Mouse (Mus musculus) kidney, adult 18-20 months (tissue): Measurements from ENCODE around the gene Comt.
A peak's percentile ranks its signal among the peaks of the same experiment; 100 is the strongest.

Experiments
- DNase-seq: peaks from one replicate; pipeline ENCODE4 v3.0.0; 2021

Gene Comt

GRCm38 (mm10) chr16:18426802-18427280 is at the start of gene Comt:
Gene Comt (minus strand): TSS chr16:18426852.
- no peak for DNase-seq

GRCm38 (mm10) chr16:18474021-18474420 is 47.4 kb upstream of the Comt start:
- DNase-seq, result no peak

GRCm38 (mm10) chr16:18472976-18473375 is 46.3 kb upstream of the Comt start:
- DNase-seq, result no peak

GRCm38 (mm10) chr16:18472416-18472815 is 45.8 kb upstream of the Comt start:
- DNase-seq, result no peak

- DNase-seq, result no peak
These were observed 45.3 kb upstream of the Comt start for GRCm38 (mm10) chr16:18471976-18472375.

- no peak for DNase-seq
These were observed 44.8 kb upstream of the Comt start for GRCm38 (mm10) chr16:18471381-18471955.

GRCm38 (mm10) chr16:18470829-18471228 is 44.2 kb upstream of the Comt start:
- no peak for DNase-seq

- DNase-seq, result no peak
These were observed 37.6 kb upstream of the Comt start for GRCm38 (mm10) chr16:18464271-18464670.

GRCm38 (mm10) chr16:18462598-18462997 is 35.9 kb upstream of the Comt start:
- DNase-seq, result no peak

- no peak for DNase-seq
These were observed 35.4 kb upstream of the Comt start for GRCm38 (mm10) chr16:18462031-18462430.

- DNase-seq, result no peak
These were observed 34.2 kb upstream of the Comt start for GRCm38 (mm10) chr16:18460826-18461225.

GRCm38 (mm10) chr16:18459955-18460370 is 33.3 kb upstream of the Comt start:
- DNase-seq, result no peak

GRCm38 (mm10) chr16:18459335-18459954 is 32.8 kb upstream of the Comt start:
- DNase-seq, result no peak

GRCm38 (mm10) chr16:18458661-18459060 is 32.0 kb upstream of the Comt start:
- DNase-seq, result no peak

GRCm38 (mm10) chr16:18455407-18455806 is 28.8 kb upstream of the Comt start:
- DNase-seq, result no peak

GRCm38 (mm10) chr16:18453846-18454245 is 27.2 kb upstream of the Comt start:
- DNase-seq, result peak; percentile 25

GRCm38 (mm10) chr16:18452361-18452862 is 25.8 kb upstream of the Comt start:
- no peak for DNase-seq

GRCm38 (mm10) chr16:18451486-18452181 is 25.0 kb upstream of the Comt start:
- no peak for DNase-seq

- DNase-seq, result no peak
These were observed 22.4 kb upstream of the Comt start for GRCm38 (mm10) chr16:18449005-18449404.

GRCm38 (mm10) chr16:18448104-18448503 is 21.5 kb upstream of the Comt start:
- no peak for DNase-seq

GRCm38 (mm10) chr16:18447243-18447642 is 20.6 kb upstream of the Comt start:
- DNase-seq, result no peak

- peak; percentile 96 for DNase-seq
These were observed 16.8 kb upstream of the Comt start for GRCm38 (mm10) chr16:18443385-18443841.

- DNase-seq, result no peak
These were observed 9.5 kb upstream of the Comt start for GRCm38 (mm10) chr16:18436128-18436527.
